Mouse (Mus musculus): ENCODE measurements around the gene Atf2.

DNA sequence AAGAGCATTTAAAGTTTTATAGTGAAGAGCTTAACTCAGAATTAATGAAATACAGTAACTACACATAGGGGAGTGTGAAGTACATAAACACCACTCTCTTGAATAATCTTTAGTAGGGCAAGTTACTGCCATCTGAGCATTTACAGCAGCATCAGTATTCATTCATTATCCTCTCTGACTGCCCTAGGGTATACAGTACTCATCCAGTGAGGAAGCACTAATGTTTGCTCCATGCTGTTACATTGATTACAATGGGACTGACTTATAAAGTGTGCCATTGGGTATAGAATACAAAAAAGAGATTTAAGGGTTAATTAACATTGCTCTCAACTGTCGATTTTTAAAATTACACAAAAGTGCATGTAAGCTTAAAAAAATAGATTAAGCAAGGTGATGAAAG is 59.2 kb downstream of the Atf2 start:
- TF ChIP-seq CTCF (IDR thresholded peaks at IDR 0.05; ENCODE audit: low read depth) = no peak
- TF ChIP-seq EP300 (IDR thresholded peaks at IDR 0.05; ENCODE audit: low read depth) = no peak
